Mouse (Mus musculus): Measurements from ENCODE around the gene Gm17521.
"Not testable (repeated sequence)": the region's sequence is repeated elsewhere in the genome, so short reads cannot be mapped to it uniquely, and the experiment has no call there.

The Gm17521 gene

DNA sequence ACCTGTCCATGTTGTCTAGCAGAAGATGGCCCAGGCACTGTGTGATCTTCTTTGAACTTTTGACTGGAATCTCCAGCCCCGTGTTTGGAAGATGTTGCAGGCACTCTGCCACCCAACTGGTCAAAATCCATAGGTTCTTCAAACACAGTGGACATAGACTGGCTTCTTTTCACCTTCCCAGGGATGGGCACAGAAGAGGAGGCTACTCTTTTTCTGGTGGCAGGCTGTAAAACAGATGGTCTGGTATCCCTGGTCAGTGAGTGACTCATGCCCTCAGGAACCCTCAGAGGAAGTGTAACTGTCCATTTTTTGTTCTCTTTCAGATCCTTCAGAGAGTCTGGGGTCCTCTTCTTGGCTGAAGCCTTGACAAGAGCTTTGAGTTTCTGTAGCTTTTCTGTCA, at the start of gene Gm17521:
Gene Gm17521 (minus strand): TSS at position 101 of the 400 bp plus-strand sequence.
- not testable (repeated sequence) for DNase-seq (ENCODE audit: low spot score in 2 of 2)

GRCm38 (mm10) chrX:123043956-123044355, 14.5 kb upstream of the Gm17521 start:
- DNase-seq (ENCODE audit: low spot score in 2 of 2), result no peak

DNA sequence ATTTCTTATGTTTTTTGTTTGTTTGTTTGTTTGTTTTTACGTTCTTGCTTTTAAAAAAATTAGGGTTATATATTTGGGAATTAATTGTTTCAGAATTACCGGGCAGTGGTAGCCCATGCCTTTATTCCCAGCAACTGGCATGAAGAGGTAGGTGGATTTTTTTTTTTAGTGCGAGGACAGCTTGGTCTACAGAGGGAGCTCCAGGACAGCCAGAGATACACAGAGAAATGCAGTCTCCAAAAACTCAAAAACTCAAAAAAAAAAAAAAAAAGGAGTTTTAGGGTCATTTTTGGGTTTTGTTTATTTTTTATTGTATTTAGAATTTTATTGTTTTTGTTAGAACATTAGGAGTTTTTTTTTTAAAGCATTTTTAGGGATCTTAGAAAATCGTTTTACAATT, 14.0 kb upstream of the Gm17521 start:
- no peak for DNase-seq (ENCODE audit: low spot score in 2 of 2)
